Mouse (Mus musculus) testis, adult 10 weeks (tissue): ENCODE measurements around the gene Gm13289. TPM values are rescaled to one million over a fixed set of nuclear protein-coding genes. Genes with fewer than 3 reads are reported as not detected.

Experiments
- polyA plus RNA-seq: library from polyadenylated mRNA; stranded (reverse); fragments of 350-450 nt; fragmentation: Illumina TruSeq; extraction: RNeasy Lipid Tissue Mini Kit (QIAGEN cat#74804); gene quantifications from one replicate; pipeline ENCODE4 v1.2.3, GENCODE M21; 2014; ENCODE audit warnings: low read depth, low replicate concordance

Gm13289 gene
- not detected for polyA plus RNA-seq

DNA sequence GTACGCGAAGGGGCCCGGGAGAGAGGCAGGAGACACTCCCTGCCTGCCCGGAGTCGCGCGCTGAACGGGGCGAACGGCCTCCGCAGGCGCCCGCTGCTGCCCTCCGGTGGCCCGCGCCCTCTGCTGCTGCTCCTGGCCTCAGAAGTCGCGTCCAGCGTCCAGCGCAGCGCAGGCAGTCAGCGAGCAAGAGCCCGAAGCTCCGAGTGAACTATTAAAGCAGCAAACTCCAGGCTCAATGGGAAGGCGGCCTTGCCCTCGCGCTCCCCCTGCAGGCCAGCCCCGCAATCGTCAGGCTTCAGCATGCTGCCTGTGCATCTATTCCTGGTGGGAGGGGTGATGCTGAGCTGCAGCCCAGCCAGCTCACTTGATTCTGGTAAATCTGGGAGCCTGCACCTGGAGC lies at the start of gene Gm13289:
Gene Gm13289, plus strand, starts transcription at position 301 of the 400 bp plus-strand sequence.

DNA sequence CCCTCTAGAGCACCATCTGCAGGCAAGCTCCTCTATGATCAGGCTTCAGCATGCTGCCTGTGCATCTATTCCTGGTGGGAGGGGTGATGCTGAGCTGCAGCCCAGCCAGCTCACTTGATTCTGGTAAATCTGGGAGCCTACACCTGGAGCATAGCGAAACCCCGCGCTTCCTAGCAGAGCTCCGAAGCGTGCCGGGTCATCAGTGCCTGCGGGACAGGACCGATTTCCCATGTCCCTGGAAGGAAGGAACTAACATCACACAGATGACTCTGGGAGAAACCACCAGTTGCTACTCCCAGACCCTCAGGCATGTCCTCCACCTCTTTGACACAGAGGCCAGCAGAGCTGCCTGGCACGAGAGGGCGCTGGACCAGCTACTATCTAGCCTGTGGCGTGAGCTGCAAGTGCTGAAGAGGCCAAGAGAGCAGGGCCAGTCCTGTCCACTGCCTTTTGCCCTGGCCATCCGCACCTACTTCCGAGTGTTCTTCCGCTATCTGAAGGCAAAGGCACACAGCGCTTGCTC lies 21.8 kb upstream of the Gm13289 start, which contains the start of gene Gm13271:
Gene Gm13271, plus strand, starts transcription at position 51 of the 523 bp plus-strand sequence.

DNA sequence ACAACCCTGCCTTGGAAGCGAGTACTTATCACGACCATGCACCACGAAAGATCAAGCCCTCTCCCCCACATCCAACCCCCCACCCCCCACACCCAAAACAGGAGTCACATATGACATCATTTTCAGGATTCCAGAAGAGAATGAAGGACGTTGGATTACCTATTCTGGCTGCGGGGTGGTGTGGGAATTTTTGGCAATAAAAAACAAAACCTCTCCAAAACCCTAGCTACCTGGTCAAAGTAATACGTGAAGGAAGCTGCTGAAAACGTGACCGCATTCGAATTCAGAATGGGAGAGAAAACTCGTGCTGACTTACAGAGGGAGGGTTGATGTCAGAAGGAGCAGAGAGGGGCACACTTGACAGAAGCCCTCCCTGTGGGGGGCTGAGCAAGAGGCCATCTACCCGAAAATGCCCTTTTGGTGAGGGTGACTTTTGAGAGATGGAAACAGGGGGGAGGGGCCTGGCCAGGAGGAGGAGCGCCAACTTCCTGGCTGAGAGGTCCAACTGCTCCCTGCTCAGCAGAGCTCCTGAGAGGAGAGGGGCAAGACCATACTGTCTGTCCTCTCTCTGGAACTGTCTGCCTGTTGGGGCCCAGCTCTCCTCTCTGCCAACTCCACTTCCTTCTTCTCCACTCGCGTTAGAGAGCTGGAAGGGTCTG lies 17.0 kb upstream of the Gm13289 start, which contains the start of gene Gm13283:
Gene Gm13283, plus strand, starts transcription at position 510 of the 659 bp plus-strand sequence.

DNA sequence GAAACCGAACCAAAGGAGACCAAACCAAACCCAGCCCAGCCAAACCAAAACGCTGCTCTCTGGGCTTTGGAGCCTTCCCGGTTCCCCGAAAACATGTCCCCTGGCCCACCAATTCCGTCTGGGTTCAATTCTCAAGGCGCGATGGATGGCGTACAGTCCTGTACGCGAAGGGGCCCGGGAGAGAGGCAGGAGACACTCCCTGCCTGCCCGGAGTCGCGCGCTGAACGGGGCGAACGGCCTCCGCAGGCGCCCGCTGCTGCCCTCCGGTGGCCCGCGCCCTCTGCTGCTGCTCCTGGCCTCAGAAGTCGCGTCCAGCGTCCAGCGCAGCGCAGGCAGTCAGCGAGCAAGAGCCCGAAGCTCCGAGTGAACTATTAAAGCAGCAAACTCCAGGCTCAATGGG lies 3.2 kb upstream of the Gm13289 start, which contains the start of gene Gm13290:
Gene Gm13290, plus strand, starts transcription at position 301 of the 400 bp plus-strand sequence.

DNA sequence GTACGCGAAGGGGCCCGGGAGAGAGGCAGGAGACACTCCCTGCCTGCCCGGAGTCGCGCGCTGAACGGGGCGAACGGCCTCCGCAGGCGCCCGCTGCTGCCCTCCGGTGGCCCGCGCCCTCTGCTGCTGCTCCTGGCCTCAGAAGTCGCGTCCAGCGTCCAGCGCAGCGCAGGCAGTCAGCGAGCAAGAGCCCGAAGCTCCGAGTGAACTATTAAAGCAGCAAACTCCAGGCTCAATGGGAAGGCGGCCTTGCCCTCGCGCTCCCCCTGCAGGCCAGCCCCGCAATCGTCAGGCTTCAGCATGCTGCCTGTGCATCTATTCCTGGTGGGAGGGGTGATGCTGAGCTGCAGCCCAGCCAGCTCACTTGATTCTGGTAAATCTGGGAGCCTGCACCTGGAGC lies 2.8 kb downstream of the Gm13289 start, which contains the start of gene Gm13272:
Gene Gm13272, plus strand, starts transcription at position 301 of the 400 bp plus-strand sequence.

DNA sequence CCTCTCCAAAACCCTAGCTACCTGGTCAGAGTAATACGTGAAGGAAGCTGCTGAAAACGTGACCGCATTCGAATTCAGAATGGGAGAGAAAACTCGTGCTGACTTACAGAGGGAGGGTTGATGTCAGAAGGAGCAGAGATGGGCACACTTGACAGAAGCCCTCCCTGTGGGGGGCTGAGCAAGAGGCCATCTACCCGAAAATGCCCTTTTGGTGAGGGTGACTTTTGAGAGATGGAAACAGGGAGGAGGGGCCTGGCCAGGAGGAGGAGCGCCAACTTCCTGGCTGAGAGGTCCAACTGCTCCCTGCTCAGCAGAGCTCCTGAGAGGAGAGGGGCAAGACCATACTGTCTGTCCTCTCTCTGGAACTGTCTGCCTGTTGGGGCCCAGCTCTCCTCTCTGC lies 5.1 kb downstream of the Gm13289 start, which contains the start of gene Ifnz:
Gene Ifnz, plus strand, starts transcription at position 301 of the 400 bp plus-strand sequence.

DNA sequence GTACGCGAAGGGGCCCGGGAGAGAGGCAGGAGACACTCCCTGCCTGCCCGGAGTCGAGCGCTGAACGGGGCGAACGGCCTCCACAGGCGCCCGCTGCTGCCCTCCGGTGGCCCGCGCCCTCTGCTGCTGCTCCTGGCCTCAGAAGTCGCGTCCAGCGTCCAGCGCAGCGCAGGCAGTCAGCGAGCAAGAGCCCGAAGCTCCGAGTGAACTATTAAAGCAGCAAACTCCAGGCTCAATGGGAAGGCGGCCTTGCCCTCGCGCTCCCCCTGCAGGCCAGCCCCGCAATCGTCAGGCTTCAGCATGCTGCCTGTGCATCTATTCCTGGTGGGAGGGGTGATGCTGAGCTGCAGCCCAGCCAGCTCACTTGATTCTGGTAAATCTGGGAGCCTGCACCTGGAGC lies 8.7 kb downstream of the Gm13289 start, which contains the start of gene Gm13276:
Gene Gm13276, plus strand, starts transcription at position 301 of the 400 bp plus-strand sequence.

DNA sequence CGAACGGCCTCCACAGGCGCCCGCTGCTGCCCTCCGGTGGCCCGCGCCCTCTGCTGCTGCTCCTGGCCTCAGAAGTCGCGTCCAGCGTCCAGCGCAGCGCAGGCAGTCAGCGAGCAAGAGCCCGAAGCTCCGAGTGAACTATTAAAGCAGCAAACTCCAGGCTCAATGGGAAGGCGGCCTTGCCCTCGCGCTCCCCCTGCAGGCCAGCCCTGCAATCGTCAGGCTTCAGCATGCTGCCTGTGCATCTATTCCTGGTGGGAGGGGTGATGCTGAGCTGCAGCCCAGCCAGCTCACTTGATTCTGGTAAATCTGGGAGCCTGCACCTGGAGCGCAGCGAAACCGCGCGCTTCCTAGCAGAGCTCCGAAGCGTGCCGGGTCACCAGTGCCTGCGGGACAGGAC lies 11.7 kb downstream of the Gm13289 start, which contains the start of gene Gm13277:
Gene Gm13277, plus strand, starts transcription at position 231 of the 400 bp plus-strand sequence.

DNA sequence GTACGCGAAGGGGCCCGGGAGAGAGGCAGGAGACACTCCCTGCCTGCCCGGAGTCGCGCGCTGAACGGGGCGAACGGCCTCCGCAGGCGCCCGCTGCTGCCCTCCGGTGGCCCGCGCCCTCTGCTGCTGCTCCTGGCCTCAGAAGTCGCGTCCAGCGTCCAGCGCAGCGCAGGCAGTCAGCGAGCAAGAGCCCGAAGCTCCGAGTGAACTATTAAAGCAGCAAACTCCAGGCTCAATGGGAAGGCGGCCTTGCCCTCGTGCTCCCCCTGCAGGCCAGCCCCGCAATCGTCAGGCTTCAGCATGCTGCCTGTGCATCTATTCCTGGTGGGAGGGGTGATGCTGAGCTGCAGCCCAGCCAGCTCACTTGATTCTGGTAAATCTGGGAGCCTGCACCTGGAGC lies 14.5 kb downstream of the Gm13289 start, which contains the start of gene Gm13278:
Gene Gm13278, plus strand, starts transcription at position 301 of the 400 bp plus-strand sequence.

DNA sequence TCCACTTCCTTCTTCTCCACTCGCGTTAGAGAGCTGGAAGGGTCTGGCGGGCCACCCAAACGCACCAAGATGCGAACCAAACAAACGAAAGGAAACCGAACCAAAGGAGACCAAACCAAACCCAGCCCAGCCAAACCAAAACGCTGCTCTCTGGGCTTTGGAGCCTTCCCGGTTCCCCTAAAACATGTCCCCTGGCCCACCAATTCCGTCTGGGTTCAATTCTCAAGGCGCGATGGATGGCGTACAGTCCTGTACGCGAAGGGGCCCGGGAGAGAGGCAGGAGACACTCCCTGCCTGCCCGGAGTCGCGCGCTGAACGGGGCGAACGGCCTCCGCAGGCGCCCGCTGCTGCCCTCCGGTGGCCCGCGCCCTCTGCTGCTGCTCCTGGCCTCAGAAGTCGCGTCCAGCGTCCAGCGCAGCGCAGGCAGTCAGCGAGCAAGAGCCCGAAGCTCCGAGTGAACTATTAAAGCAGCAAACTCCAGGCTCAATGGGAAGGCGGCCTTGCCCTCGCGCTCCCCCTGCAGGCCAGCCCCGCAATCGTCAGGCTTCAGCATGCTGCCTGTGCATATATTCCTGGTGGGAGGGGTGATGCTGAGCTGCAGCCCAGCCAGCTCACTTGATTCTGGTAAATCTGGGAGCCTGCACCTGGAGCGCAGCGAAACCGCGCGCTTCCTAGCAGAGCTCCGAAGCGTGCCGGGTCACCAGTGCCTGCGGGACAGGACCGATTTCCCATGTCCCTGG lies 17.4 kb downstream of the Gm13289 start, which contains the start of gene Gm13275:
Gene Gm13275, plus strand, starts transcription at position 552 of the 740 bp plus-strand sequence.

DNA sequence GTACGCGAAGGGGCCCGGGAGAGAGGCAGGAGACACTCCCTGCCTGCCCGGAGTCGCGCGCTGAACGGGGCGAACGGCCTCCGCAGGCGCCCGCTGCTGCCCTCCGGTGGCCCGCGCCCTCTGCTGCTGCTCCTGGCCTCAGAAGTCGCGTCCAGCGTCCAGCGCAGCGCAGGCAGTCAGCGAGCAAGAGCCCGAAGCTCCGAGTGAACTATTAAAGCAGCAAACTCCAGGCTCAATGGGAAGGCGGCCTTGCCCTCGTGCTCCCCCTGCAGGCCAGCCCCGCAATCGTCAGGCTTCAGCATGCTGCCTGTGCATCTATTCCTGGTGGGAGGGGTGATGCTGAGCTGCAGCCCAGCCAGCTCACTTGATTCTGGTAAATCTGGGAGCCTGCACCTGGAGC lies 20.4 kb downstream of the Gm13289 start, which contains the start of gene Gm13279:
Gene Gm13279, plus strand, starts transcription at position 301 of the 400 bp plus-strand sequence.

DNA sequence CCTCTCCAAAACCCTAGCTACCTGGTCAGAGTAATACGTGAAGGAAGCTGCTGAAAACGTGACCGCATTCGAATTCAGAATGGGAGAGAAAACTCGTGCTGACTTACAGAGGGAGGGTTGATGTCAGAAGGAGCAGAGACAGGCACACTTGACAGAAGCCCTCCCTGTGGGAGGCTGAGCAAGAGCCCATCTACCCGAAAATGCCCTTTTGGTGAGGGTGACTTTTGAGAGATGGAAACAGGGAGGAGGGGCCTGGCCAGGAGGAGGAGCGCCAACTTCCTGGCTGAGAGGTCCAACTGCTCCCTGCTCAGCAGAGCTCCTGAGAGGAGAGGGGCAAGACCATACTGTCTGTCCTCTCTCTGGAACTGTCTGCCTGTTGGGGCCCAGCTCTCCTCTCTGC lies 22.6 kb downstream of the Gm13289 start, which contains the start of gene Gm13285:
Gene Gm13285, plus strand, starts transcription at position 301 of the 400 bp plus-strand sequence.

DNA sequence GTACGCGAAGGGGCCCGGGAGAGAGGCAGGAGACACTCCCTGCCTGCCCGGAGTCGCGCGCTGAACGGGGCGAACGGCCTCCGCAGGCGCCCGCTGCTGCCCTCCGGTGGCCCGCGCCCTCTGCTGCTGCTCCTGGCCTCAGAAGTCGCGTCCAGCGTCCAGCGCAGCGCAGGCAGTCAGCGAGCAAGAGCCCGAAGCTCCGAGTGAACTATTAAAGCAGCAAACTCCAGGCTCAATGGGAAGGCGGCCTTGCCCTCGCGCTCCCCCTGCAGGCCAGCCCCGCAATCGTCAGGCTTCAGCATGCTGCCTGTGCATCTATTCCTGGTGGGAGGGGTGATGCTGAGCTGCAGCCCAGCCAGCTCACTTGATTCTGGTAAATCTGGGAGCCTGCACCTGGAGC lies 26.2 kb downstream of the Gm13289 start, which contains the start of gene Gm13287:
Gene Gm13287, plus strand, starts transcription at position 301 of the 400 bp plus-strand sequence.

DNA sequence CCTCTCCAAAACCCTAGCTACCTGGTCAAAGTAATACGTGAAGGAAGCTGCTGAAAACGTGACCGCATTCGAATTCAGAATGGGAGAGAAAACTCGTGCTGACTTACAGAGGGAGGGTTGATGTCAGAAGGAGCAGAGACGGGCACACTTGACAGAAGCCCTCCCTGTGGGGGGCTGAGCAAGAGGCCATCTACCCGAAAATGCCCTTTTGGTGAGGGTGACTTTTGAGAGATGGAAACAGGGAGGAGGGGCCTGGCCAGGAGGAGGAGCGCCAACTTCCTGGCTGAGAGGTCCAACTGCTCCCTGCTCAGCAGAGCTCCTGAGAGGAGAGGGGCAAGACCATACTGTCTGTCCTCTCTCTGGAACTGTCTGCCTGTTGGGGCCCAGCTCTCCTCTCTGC lies 28.5 kb downstream of the Gm13289 start, which contains the start of gene Gm13288:
Gene Gm13288, plus strand, starts transcription at position 301 of the 400 bp plus-strand sequence.

DNA sequence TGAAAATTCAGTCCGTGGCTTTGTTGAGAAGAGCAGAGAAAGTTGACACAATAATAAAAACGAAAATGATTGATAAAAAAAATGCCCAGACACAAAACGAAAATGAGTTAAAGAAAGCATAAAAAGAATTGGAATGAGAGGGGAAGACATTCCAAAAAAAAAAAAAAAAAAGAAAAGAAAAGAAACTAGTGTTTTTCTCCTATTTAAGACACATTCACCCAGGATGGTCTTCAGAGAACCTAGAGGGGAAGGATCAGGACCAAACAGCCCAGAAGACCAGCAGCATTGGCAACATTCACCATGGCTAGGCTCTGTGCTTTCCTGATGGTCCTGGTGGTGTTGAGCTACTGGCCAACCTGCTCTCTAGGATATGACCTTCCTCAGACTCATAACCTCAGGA lies 39.2 kb downstream of the Gm13289 start, which contains the start of gene Ifna7:
Gene Ifna7, plus strand, starts transcription at position 301 of the 400 bp plus-strand sequence.

DNA sequence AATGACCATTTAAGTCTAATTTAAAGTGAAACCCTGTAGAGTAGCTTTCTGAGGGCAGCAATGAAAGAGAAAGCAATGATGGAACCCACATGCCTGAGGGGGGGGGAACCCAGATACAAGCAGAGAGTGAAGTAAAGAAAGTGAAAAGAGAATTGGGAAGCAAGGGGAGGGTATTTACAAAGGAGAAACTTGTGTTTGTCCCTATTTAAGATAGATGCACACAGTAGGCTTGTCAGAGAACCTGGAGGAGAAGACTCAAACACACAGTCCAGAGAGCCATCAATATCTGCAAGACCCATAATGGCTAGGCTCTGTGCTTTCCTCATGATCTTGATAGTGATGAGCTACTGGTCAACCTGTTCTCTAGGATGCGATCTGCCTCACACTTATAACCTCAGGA lies 42.9 kb downstream of the Gm13289 start, which contains the start of gene Ifna11:
Gene Ifna11, plus strand, starts transcription at position 301 of the 400 bp plus-strand sequence.

Other genes starting within 250 kb of the Gm13289 start
- gene Ifna15, start 218.7 kb upstream of the Gm13289 start, polyA plus RNA-seq = not detected
- not detected for gene Ifna14, start 205.1 kb upstream of the Gm13289 start, polyA plus RNA-seq
- gene Ifna9, start 184.5 kb upstream of the Gm13289 start, polyA plus RNA-seq = not detected
- not detected for gene Ifna12, start 173.5 kb upstream of the Gm13289 start, polyA plus RNA-seq
- not detected for gene C87499, start 142.5 kb upstream of the Gm13289 start, polyA plus RNA-seq
- gene Ifna13, start 132.5 kb upstream of the Gm13289 start, polyA plus RNA-seq = not detected
- not detected for gene Ifna16, start 100.0 kb upstream of the Gm13289 start, polyA plus RNA-seq
- gene Ifna2, start 93.0 kb upstream of the Gm13289 start, polyA plus RNA-seq = not detected
- not detected for gene Ifnab, start 85.6 kb upstream of the Gm13289 start, polyA plus RNA-seq
- not detected for gene Gm26566, start 55.1 kb upstream of the Gm13289 start, polyA plus RNA-seq
- 41.4 TPM for gene Klhl9, start 54.5 kb upstream of the Gm13289 start, polyA plus RNA-seq
- not detected for gene Gm13271, start 22.1 kb upstream of the Gm13289 start, polyA plus RNA-seq
- gene Gm13283, start 16.8 kb upstream of the Gm13289 start, polyA plus RNA-seq = not detected
- not detected for gene Gm13290, start 3.1 kb upstream of the Gm13289 start, polyA plus RNA-seq
- not detected for gene Gm13272, start 2.9 kb downstream of the Gm13289 start, polyA plus RNA-seq
- gene Ifnz, start 5.2 kb downstream of the Gm13289 start, polyA plus RNA-seq = not detected
- gene Gm13276, start 8.8 kb downstream of the Gm13289 start, polyA plus RNA-seq = not detected
- gene Gm13277, start 11.7 kb downstream of the Gm13289 start, polyA plus RNA-seq = not detected
- gene Gm13278, start 14.6 kb downstream of the Gm13289 start, polyA plus RNA-seq = not detected
- gene Gm13275, start 17.6 kb downstream of the Gm13289 start, polyA plus RNA-seq = not detected
- gene Gm13279, start 20.5 kb downstream of the Gm13289 start, polyA plus RNA-seq = not detected
- not detected for gene Gm13285, start 22.7 kb downstream of the Gm13289 start, polyA plus RNA-seq
- not detected for gene Gm13287, start 26.3 kb downstream of the Gm13289 start, polyA plus RNA-seq
- not detected for gene Gm13288, start 28.6 kb downstream of the Gm13289 start, polyA plus RNA-seq
- not detected for gene Ifna7, start 39.3 kb downstream of the Gm13289 start, polyA plus RNA-seq
- not detected for gene Ifna11, start 43.0 kb downstream of the Gm13289 start, polyA plus RNA-seq
- not detected for gene Ifna6, start 50.5 kb downstream of the Gm13289 start, polyA plus RNA-seq
- not detected for gene Ifna5, start 58.6 kb downstream of the Gm13289 start, polyA plus RNA-seq
- gene Ifna4, start 64.9 kb downstream of the Gm13289 start, polyA plus RNA-seq = not detected
- not detected for gene Ifna1, start 73.2 kb downstream of the Gm13289 start, polyA plus RNA-seq
- not detected for gene Ifne, start 103.3 kb downstream of the Gm13289 start, polyA plus RNA-seq